Mouse (Mus musculus) kidney, embryonic 16.5 days (tissue): Measurements from ENCODE around the gene Rbfox3. TPM values are rescaled to one million over a fixed set of nuclear protein-coding genes. Genes with fewer than 3 reads are reported as not detected.

Experiments
- ATAC-seq: fragments of 200-750 bp; cut with Nextera tagmentation; 2 replicates; pipeline ENCODE4 v1.8.0; 2017; ENCODE audit warnings: moderate TSS enrichment; ENCODE audit not compliant: low FRiP score, low TSS enrichment
- H3K27ac ChIP-seq: fragments of 300-500 bp; sonication (generic); 2 replicates; pipeline ENCODE4 v1.5.1; 2014; ENCODE audit warnings: low read length
- H3K27me3 ChIP-seq: fragments of 300-500 bp; sonication (generic); 2 replicates; pipeline ENCODE4 v1.6.1; 2014; ENCODE audit warnings: low read length, control low read depth, mixed read lengths; ENCODE audit not compliant: insufficient read depth
- H3K36me3 ChIP-seq: fragments of 300-500 bp; sonication (generic); 2 replicates; pipeline ENCODE4 v1.6.1; 2014; ENCODE audit warnings: low read length, control low read depth, mixed read lengths; ENCODE audit not compliant: insufficient read depth
- H3K4me1 ChIP-seq: fragments of 300-500 bp; sonication (generic); 2 replicates; pipeline ENCODE4 v1.6.1; 2014; ENCODE audit warnings: low read length, control low read depth, mixed read lengths; ENCODE audit not compliant: insufficient read depth
- H3K4me2 ChIP-seq: fragments of 300-500 bp; sonication (generic); replicated peaks from 2 replicates; pipeline ENCODE4 v1.6.1; 2014; ENCODE audit warnings: low read depth, low read length
- H3K4me3 ChIP-seq: fragments of 300-500 bp; sonication (generic); 2 replicates; pipeline ENCODE4 v1.5.1; 2014; ENCODE audit warnings: mild to moderate bottlenecking, low read length
- H3K9ac ChIP-seq: fragments of 300-500 bp; sonication (generic); replicated peaks from 2 replicates; pipeline ENCODE4 v1.6.1; 2014; ENCODE audit warnings: low read length
- H3K9me3 ChIP-seq: fragments of 300-500 bp; sonication (generic); 2 replicates; pipeline ENCODE4 v1.6.1; 2016; ENCODE audit warnings: low read length, control low read depth
- WGBS: fragments of 180-500 bp; shearing (Covaris S2); extraction: QIAGEN DNeasy Blood & Tissue Kit; methylation state at CpG from one replicate; pipeline ENCODE4 v1.1.7; 2014; 5-methylcytosine and 5-hydroxymethylcytosine counted together
- polyA plus RNA-seq: library from polyadenylated mRNA; unstranded; fragments of >200 nt; fragmentation: Nextera tagmentation; extraction: Ambion mirVana; gene quantifications from 2 replicates; pipeline ENCODE4 v1.2.1, GENCODE M21; 2015

Rbfox3 gene
- polyA plus RNA-seq, 1 experiment from 2014 or later, result 1.0 TPM

- Histone ChIP-seq H3K27me3 (no peaks in the 10 kb centered on the region; the same call in 1 of the 2 replicates), H3K36me3 (no peaks in the 10 kb centered on the region), H3K9ac (no peak overlapping the region), H3K27ac (no peak overlapping the region), H3K4me3 (no peak overlapping the region), H3K4me2 (no peak overlapping the region), H3K4me1 (no peaks in the 10 kb centered on the region), H3K9me3 (no peaks in the 10 kb centered on the region)
- ATAC-seq, result no peak
- 71% methylated on average over 1 of the region's 1 CpGs for WGBS
Observed at GRCm38 (mm10) chr11:118757488-118757887, 153.9 kb downstream of the Rbfox3 start.

GRCm38 (mm10) chr11:118755003-118755402 is 156.4 kb downstream of the Rbfox3 start:
- Histone ChIP-seq H3K4me1 (no peaks in the 10 kb centered on the region), H3K36me3 (no peaks in the 10 kb centered on the region), H3K9ac (no peak overlapping the region), H3K4me3 (no peak overlapping the region), H3K9me3 (no peaks in the 10 kb centered on the region), H3K4me2 (no peak overlapping the region), H3K27ac (no peak overlapping the region), H3K27me3 (peaks cover 5% of the 10 kb centered on the region)
- 83% methylated on average over 17 of the region's 17 CpGs for WGBS
- no peak for ATAC-seq

GRCm38 (mm10) chr11:118754535-118754934 is 156.9 kb downstream of the Rbfox3 start:
- no peak overlapping the region for H3K27ac ChIP-seq
- peaks cover 5% of the 10 kb centered on the region for H3K27me3 ChIP-seq
- no peak overlapping the region for H3K9ac ChIP-seq
- H3K36me3 ChIP-seq, result no peaks in the 10 kb centered on the region
- no peak overlapping the region for H3K4me3 ChIP-seq
- 44% methylated on average over 4 of the region's 4 CpGs for WGBS
- no peaks in the 10 kb centered on the region for H3K9me3 ChIP-seq
- H3K4me2 ChIP-seq, result no peak overlapping the region
- no peaks in the 10 kb centered on the region for H3K4me1 ChIP-seq
- ATAC-seq, result no peak

- H3K27me3 ChIP-seq, result peaks cover 12% of the 10 kb centered on the region
- H3K9ac ChIP-seq, result no peak overlapping the region
- H3K4me1 ChIP-seq, result no peaks in the 10 kb centered on the region
- WGBS, result 62% methylated on average over 7 of the region's 7 CpGs
- H3K4me2 ChIP-seq, result no peak overlapping the region
- no peak overlapping the region for H3K27ac ChIP-seq
- no peaks in the 10 kb centered on the region for H3K36me3 ChIP-seq
- ATAC-seq, result no peak
- no peak overlapping the region for H3K4me3 ChIP-seq
- no peaks in the 10 kb centered on the region for H3K9me3 ChIP-seq
Observed at GRCm38 (mm10) chr11:118751879-118752616, 159.3 kb downstream of the Rbfox3 start.

GRCm38 (mm10) chr11:118750745-118751330 is 160.6 kb downstream of the Rbfox3 start:
- 76% methylated on average over 11 of the region's 11 CpGs for WGBS
- no peak for ATAC-seq

GRCm38 (mm10) chr11:118749541-118749940 is 161.9 kb downstream of the Rbfox3 start:
- H3K4me2 ChIP-seq, result no peak overlapping the region
- no peaks in the 10 kb centered on the region for H3K9me3 ChIP-seq
- no peak overlapping the region for H3K27ac ChIP-seq
- H3K4me1 ChIP-seq, result peaks cover 5% of the 10 kb centered on the region; the same call in 1 of the 2 replicates
- H3K4me3 ChIP-seq, result no peak overlapping the region
- no peak for ATAC-seq
- no peaks in the 10 kb centered on the region for H3K36me3 ChIP-seq
- peaks cover 30% of the 10 kb centered on the region for H3K27me3 ChIP-seq
- 90% methylated on average over 1 of the region's 1 CpGs for WGBS
- no peak overlapping the region for H3K9ac ChIP-seq

More at GRCm38 (mm10) chr11:118750745-118751330, 160.6 kb downstream of the Rbfox3 start:
- H3K4me3 ChIP-seq, result no peak overlapping the region
- no peak overlapping the region for H3K4me2 ChIP-seq
- no peak overlapping the region for H3K27ac ChIP-seq
- no peaks in the 10 kb centered on the region for H3K4me1 ChIP-seq
- no peaks in the 10 kb centered on the region for H3K9me3 ChIP-seq
- no peak overlapping the region for H3K9ac ChIP-seq
- H3K27me3 ChIP-seq, result peaks cover 23% of the 10 kb centered on the region
- H3K36me3 ChIP-seq, result no peaks in the 10 kb centered on the region

- Histone ChIP-seq H3K4me3 (no peak overlapping the region), H3K27me3 (peaks cover 37% of the 10 kb centered on the region), H3K9me3 (no peaks in the 10 kb centered on the region), H3K4me2 (no peak overlapping the region), H3K9ac (no peak overlapping the region), H3K4me1 (peaks cover 8% of the 10 kb centered on the region; the same call in 1 of the 2 replicates), H3K36me3 (no peaks in the 10 kb centered on the region), H3K27ac (no peak overlapping the region)
- no peak for ATAC-seq
- 70% methylated on average over 10 of the region's 10 CpGs for WGBS
Observed at GRCm38 (mm10) chr11:118748622-118749021, 162.8 kb downstream of the Rbfox3 start.

GRCm38 (mm10) chr11:118745279-118745678 is 166.1 kb downstream of the Rbfox3 start:
- ATAC-seq, result no peak
- Histone ChIP-seq H3K27me3 (peaks cover 52% of the 10 kb centered on the region), H3K9ac (no peak overlapping the region), H3K4me3 (no peak overlapping the region), H3K27ac (no peak overlapping the region), H3K9me3 (no peaks in the 10 kb centered on the region), H3K36me3 (no peaks in the 10 kb centered on the region), H3K4me1 (peaks cover 8% of the 10 kb centered on the region; the same call in 1 of the 2 replicates), H3K4me2 (no peak overlapping the region)

- Histone ChIP-seq H3K4me1 (peaks cover 8% of the 10 kb centered on the region; the same call in 1 of the 2 replicates), H3K9me3 (no peaks in the 10 kb centered on the region), H3K36me3 (no peaks in the 10 kb centered on the region), H3K27ac (no peak overlapping the region), H3K4me2 (peak overlapping the region; percentile 37), H3K9ac (no peak overlapping the region), H3K4me3 (peak overlapping the region; percentile 19), H3K27me3 (peaks cover 55% of the 10 kb centered on the region)
- 0 out of 2 replicates have a peak, but pooled peaks have one; percentile 14 for ATAC-seq
- under 1% methylated on average over 15 of the region's 15 CpGs for WGBS
Observed at GRCm38 (mm10) chr11:118744782-118745181, 166.6 kb downstream of the Rbfox3 start.

- H3K27me3 ChIP-seq, result peaks cover 55% of the 10 kb centered on the region
- no peak for ATAC-seq
- H3K4me2 ChIP-seq, result no peak overlapping the region
- no peak overlapping the region for H3K27ac ChIP-seq
- peaks cover 8% of the 10 kb centered on the region; the same call in 1 of the 2 replicates for H3K4me1 ChIP-seq
- H3K4me3 ChIP-seq, result no peak overlapping the region
- H3K9me3 ChIP-seq, result no peaks in the 10 kb centered on the region
- no peak overlapping the region for H3K9ac ChIP-seq
- WGBS, result 29% methylated on average over 3 of the region's 3 CpGs
- H3K36me3 ChIP-seq, result no peaks in the 10 kb centered on the region
Observed at GRCm38 (mm10) chr11:118742762-118743161, 168.6 kb downstream of the Rbfox3 start.
